Mouse (Mus musculus): ENCODE data around the gene Scn3a.

GRCm38 (mm10) chr2:65532127-65532854 lies 35.1 kb downstream of the Scn3a start:
- TF ChIP-seq SMC3 (IDR thresholded peaks at IDR 0.05; ENCODE audit: low read depth, low read length) (no peak), CTCF (conservative IDR thresholded peaks at IDR 0.05 in 1 of 2, IDR thresholded peaks at IDR 0.05 in 1 of 2; ENCODE audit: low read depth in 2 of 2, low read length in 2 of 2) (no peak), POLR2A (IDR thresholded peaks at IDR 0.05; ENCODE audit: low read depth, low read length) (no peak)

Data from CH12.LX (cell line).